Mouse (Mus musculus) adrenal gland, adult 8-10 months (tissue): ENCODE measurements at regions not wholly inside any gene's neighbourhood (a gene's known extent, or its start where the extent isn't known, plus 50 kb on each side); places are given as distances from the start of the nearest gene placed in this dataset.

Source experiments
- DNase-seq: peaks from one replicate; pipeline ENCODE4 v3.0.0; 2022

- DNase-seq = no peak
Observed at GRCm38 (mm10) chr9:46379453-46379852, 59.7 kb upstream of the 4931429L15Rik start.

GRCm38 (mm10) chr9:46378339-46378738 is 58.6 kb upstream of the 4931429L15Rik start:
- no peak for DNase-seq
